Mouse (Mus musculus) CH12.LX (cell line): ENCODE measurements around the gene Snrnp48.

Experiments used
- CTCF ChIP-seq, 2 experiments: IDR thresholded peaks in 1 of 2; conservative IDR thresholded peaks in 1 of 2; 2 replicates each; pipeline ENCODE4 v1.5.1; 2011 to 2012; ENCODE audit warnings: low read depth in 2 of 2, low read length in 2 of 2, improper control_type of control experiment in 1 of 2, inconsistent platforms in 1 of 2, mild to moderate bottlenecking in 1 of 2, moderate library complexity in 1 of 2
- EP300 ChIP-seq: IDR thresholded peaks from 2 replicates; pipeline ENCODE4 v1.6.1; 2011; ENCODE audit warnings: low read length, improper control_type of control experiment
- ETS1 ChIP-seq: conservative IDR thresholded peaks from 2 replicates; pipeline ENCODE4 v1.6.1; 2012; ENCODE audit warnings: low read depth, mild to moderate bottlenecking, inconsistent platforms, low read length, improper control_type of control experiment, moderate library complexity
- HCFC1 ChIP-seq: IDR thresholded peaks from 2 replicates; pipeline ENCODE4 v1.6.1; 2012; ENCODE audit warnings: low read depth, mild to moderate bottlenecking, inconsistent platforms, low read length, improper control_type of control experiment
- MAFK ChIP-seq: IDR thresholded peaks from 2 replicates; pipeline ENCODE4 v1.6.1; 2011; ENCODE audit warnings: low read length, improper control_type of control experiment; ENCODE audit not compliant: insufficient replicate concordance
- MYC ChIP-seq: IDR thresholded peaks from 2 replicates; pipeline ENCODE4 v1.6.1; 2011; ENCODE audit warnings: low read depth, mild to moderate bottlenecking, improper control_type of control experiment, low read length
- POLR2A ChIP-seq: IDR thresholded peaks from 2 replicates; pipeline ENCODE4 v1.6.1; 2011; ENCODE audit warnings: low read depth, mild to moderate bottlenecking, improper control_type of control experiment, low read length
- RAD21 ChIP-seq: IDR thresholded peaks from 2 replicates; pipeline ENCODE4 v1.6.1; 2011; ENCODE audit warnings: low read depth, mild to moderate bottlenecking, low read length, improper control_type of control experiment, moderate library complexity
- SMC3 ChIP-seq: IDR thresholded peaks from 2 replicates; pipeline ENCODE4 v1.6.1; 2011; ENCODE audit warnings: low read depth, low read length, improper control_type of control experiment
- TCF12 ChIP-seq: IDR thresholded peaks from 2 replicates; pipeline ENCODE4 v1.6.1; 2014; ENCODE audit warnings: low read depth, mild to moderate bottlenecking, inconsistent platforms, low read length, improper control_type of control experiment
- USF2 ChIP-seq: conservative IDR thresholded peaks from 2 replicates; pipeline ENCODE4 v1.6.1; 2011; ENCODE audit warnings: low read depth, low read length, improper control_type of control experiment
- ZC3H11A ChIP-seq: IDR thresholded peaks from 2 replicates; pipeline ENCODE4 v1.6.1; 2012; ENCODE audit warnings: low read depth, mild to moderate bottlenecking, inconsistent platforms, low read length, improper control_type of control experiment
- ZNF384 ChIP-seq: IDR thresholded peaks from 2 replicates; pipeline ENCODE4 v1.6.1; 2012; ENCODE audit warnings: low read depth, low read length, improper control_type of control experiment, inconsistent platforms

DNA sequence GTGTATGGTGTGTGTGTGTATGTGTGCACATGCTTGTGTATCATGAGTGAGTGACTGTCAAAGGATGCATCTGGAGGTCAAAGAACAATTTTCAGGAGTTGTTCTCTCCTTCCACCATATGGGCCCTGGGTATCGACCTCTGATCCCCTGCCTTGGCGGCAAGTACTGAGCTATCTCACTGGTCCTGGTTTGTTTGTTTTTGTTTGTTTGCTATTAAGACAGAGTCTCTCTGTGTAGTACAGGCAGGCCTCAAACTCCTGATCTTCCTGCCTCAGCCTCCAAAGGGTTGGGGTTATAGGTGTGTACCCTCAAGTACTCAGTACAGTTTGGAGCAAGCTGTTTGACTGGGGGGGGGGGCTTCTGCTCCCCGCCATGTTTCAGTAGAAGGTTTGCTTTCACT is 37.7 kb upstream of the Snrnp48 start:
- TF ChIP-seq CTCF (conservative IDR thresholded peaks at IDR 0.05 in 1 of 2, IDR thresholded peaks at IDR 0.05 in 1 of 2; ENCODE audit: low read depth in 2 of 2, low read length in 2 of 2) (no peak), ZC3H11A (no peak), MAFK (no peak), SMC3 (no peak), HCFC1 (no peak), TCF12 (no peak), USF2 (no peak), POLR2A (no peak), MYC (no peak), ZNF384 (no peak), EP300 (no peak), ETS1 (no peak), RAD21 (no peak)
